Mouse (Mus musculus): ENCODE results near the gene Tcf7. TPM values are rescaled to one million over a fixed set of nuclear protein-coding genes. Genes with fewer than 3 reads are reported as not detected.
"Not testable (repeated sequence)": the region's sequence is repeated elsewhere in the genome, so short reads cannot be mapped to it uniquely, and the experiment has no call there.

Tcf7 gene
- polyA plus RNA-seq, 1 experiment from 2014 or later, result 9.5 TPM

- H3K9ac ChIP-seq (ENCODE audit: low read length), result no peak overlapping the region
- H3K4me2 ChIP-seq (ENCODE audit: low read length), result no peak overlapping the region
- H3K36me3 ChIP-seq (ENCODE audit: control insufficient read depth, insufficient read depth, low read length), result no peaks in the 10 kb centered on the region
- DNase-seq (ENCODE audit: low spot score) (no peak), ATAC-seq (replicated peaks; ENCODE audit: low FRiP score, low TSS enrichment, low read depth) (no peak)
- no peaks in the 10 kb centered on the region for H3K9me3 ChIP-seq (ENCODE audit: control insufficient read depth, low read length)
- no peaks in the 10 kb centered on the region for H3K27me3 ChIP-seq (replicated peaks; ENCODE audit: control insufficient read depth, insufficient read depth, low read length)
- no peak overlapping the region for H3K4me3 ChIP-seq (ENCODE audit: low read depth, low read length)
- H3K27ac ChIP-seq (ENCODE audit: low read depth), result no peak overlapping the region
- 74% methylated on average over 6 of the region's 6 CpGs for WGBS
- no peaks in the 10 kb centered on the region for H3K4me1 ChIP-seq (replicated peaks; ENCODE audit: control insufficient read depth, insufficient read depth, low read length)
Observed at GRCm38 (mm10) chr11:52222891-52223290, 59.9 kb downstream of the Tcf7 start.

- H3K27ac ChIP-seq (ENCODE audit: low read depth); H3K4me3 ChIP-seq (ENCODE audit: low read depth, low read length); ATAC-seq (replicated peaks; ENCODE audit: low FRiP score, low TSS enrichment, low read depth); H3K27me3 ChIP-seq (replicated peaks; ENCODE audit: control insufficient read depth, insufficient read depth, low read length); H3K4me2 ChIP-seq (ENCODE audit: low read length); H3K9ac ChIP-seq (ENCODE audit: low read length); H3K4me1 ChIP-seq (replicated peaks; ENCODE audit: control insufficient read depth, insufficient read depth, low read length); H3K9me3 ChIP-seq (ENCODE audit: control insufficient read depth, low read length); DNase-seq (ENCODE audit: low spot score); H3K36me3 ChIP-seq (ENCODE audit: control insufficient read depth, insufficient read depth, low read length): not testable (repeated sequence)
- 88% methylated on average over 6 of the region's 6 CpGs for WGBS
Observed at GRCm38 (mm10) chr11:52221921-52222320, 60.9 kb downstream of the Tcf7 start.

GRCm38 (mm10) chr11:52220282-52220681, 62.5 kb downstream of the Tcf7 start:
- Histone ChIP-seq H3K4me2 (ENCODE audit: low read length) (peak overlapping the region; percentile 11; the same call in 1 of the 2 replicates), H3K27ac (ENCODE audit: low read depth) (no peak overlapping the region), H3K9me3 (ENCODE audit: control insufficient read depth, low read length) (no peaks in the 10 kb centered on the region), H3K4me1 (replicated peaks; ENCODE audit: control insufficient read depth, insufficient read depth, low read length) (no peaks in the 10 kb centered on the region), H3K27me3 (replicated peaks; ENCODE audit: control insufficient read depth, insufficient read depth, low read length) (no peaks in the 10 kb centered on the region), H3K4me3 (ENCODE audit: low read depth, low read length) (no peak overlapping the region), H3K9ac (ENCODE audit: low read length) (no peak overlapping the region), H3K36me3 (ENCODE audit: control insufficient read depth, insufficient read depth, low read length) (no peaks in the 10 kb centered on the region)
- DNase-seq (ENCODE audit: low spot score), result peak; percentile 81
- 8% methylated on average over 4 of the region's 4 CpGs for WGBS
- ATAC-seq (replicated peaks; ENCODE audit: low FRiP score, low TSS enrichment, low read depth), result 0 out of 2 replicates have a peak, but pooled peaks have one; percentile 40

GRCm38 (mm10) chr11:52213887-52214286, 68.9 kb downstream of the Tcf7 start, which contains the start of gene Olfr1371:
Olfr1371 (minus strand) TSS chr11:52213987.
- Histone ChIP-seq H3K27ac (ENCODE audit: low read depth) (no peak within 1 kb of the TSS), H3K9me3 (ENCODE audit: control insufficient read depth, low read length) (no peaks in the 10 kb centered on the region), H3K4me2 (ENCODE audit: low read length) (no peak within 1 kb of the TSS), H3K27me3 (replicated peaks; ENCODE audit: control insufficient read depth, insufficient read depth, low read length) (no peaks in the 10 kb centered on the region), H3K36me3 (ENCODE audit: control insufficient read depth, insufficient read depth, low read length) (no peaks in the 10 kb centered on the region), H3K9ac (ENCODE audit: low read length) (no peak within 1 kb of the TSS), H3K4me1 (replicated peaks; ENCODE audit: control insufficient read depth, insufficient read depth, low read length) (no peaks in the 10 kb centered on the region), H3K4me3 (ENCODE audit: low read depth, low read length) (no peak within 1 kb of the TSS)
- ATAC-seq (replicated peaks; ENCODE audit: low FRiP score, low TSS enrichment, low read depth), result no peak
- no peak for DNase-seq (ENCODE audit: low spot score)

Other genes starting within 250 kb of the Tcf7 start
- gene Ppp2ca, start 184.3 kb downstream of the Tcf7 start, polyA plus RNA-seq (2014; fragmentation: Nextera tagmentation; extraction: Ambion mirVana), result 83.9 and 87.8 TPM in 2 replicates
- gene Olfr1373, start 137.5 kb downstream of the Tcf7 start, polyA plus RNA-seq (2014; fragmentation: Nextera tagmentation; extraction: Ambion mirVana), result not detected in 2 replicates
- gene Olfr1371, start 69.0 kb downstream of the Tcf7 start, polyA plus RNA-seq (2014; fragmentation: Nextera tagmentation; extraction: Ambion mirVana), result not detected in 2 replicates
- 743 and 772 TPM in 2 replicates for gene Skp1a, start 51.0 kb downstream of the Tcf7 start, polyA plus RNA-seq (2014; fragmentation: Nextera tagmentation; extraction: Ambion mirVana)
- 235 and 250 TPM in 2 replicates for gene Vdac1, start 77.8 kb upstream of the Tcf7 start, polyA plus RNA-seq (2014; fragmentation: Nextera tagmentation; extraction: Ambion mirVana)
- 194 and 228 TPM in 2 replicates for gene 9530068E07Rik, start 113.4 kb upstream of the Tcf7 start, polyA plus RNA-seq (2014; fragmentation: Nextera tagmentation; extraction: Ambion mirVana)

Measured in intestine, embryonic 14.5 days (tissue).